Mouse (Mus musculus) gastrocnemius, postnatal 25 days (tissue): Measurements from ENCODE around the gene Gm49601. TPM values are rescaled to one million over a fixed set of nuclear protein-coding genes. Genes with fewer than 3 reads are reported as not detected.

Experiments
- DNase-seq: peaks from one replicate; pipeline ENCODE4 v3.0.0; 2022
- total RNA-seq, 2 experiments: library from RNA; stranded (reverse); gene quantifications; 1 replicate in 1 of 2; 2 replicates in 1 of 2; pipeline ENCODE4 v1.2.3; 2021

Gene Gm49601
- total RNA-seq, 2 experiments from 2014 or later, result 1.3 to 2.4 TPM

- peak; percentile 79 for DNase-seq
Observed at GRCm38 (mm10) chr16:18629390-18630231, 3.4 kb upstream of the Gm49601 start, which contains the start of gene Sept5. TSS of gene Sept5 (minus strand) at chr16:18629954.

GRCm38 (mm10) chr16:18628948-18629340 is 2.7 kb upstream of the Gm49601 start:
- no peak for DNase-seq

- DNase-seq, result peak; percentile 50
Observed at GRCm38 (mm10) chr16:18628206-18628947, 2.1 kb upstream of the Gm49601 start.

- DNase-seq, result no peak
Observed at GRCm38 (mm10) chr16:18627163-18627562, 936 bp upstream of the Gm49601 start.

- DNase-seq, result no peak
Observed at GRCm38 (mm10) chr16:18625791-18626311, 376 bp downstream of the Gm49601 start.

GRCm38 (mm10) chr16:18625097-18625496 is 1.1 kb downstream of the Gm49601 start:
- DNase-seq, result no peak

- no peak for DNase-seq
Observed at GRCm38 (mm10) chr16:18624641-18625040, 1.6 kb downstream of the Gm49601 start.

- no peak for DNase-seq
Observed at GRCm38 (mm10) chr16:18623751-18624540, 2.3 kb downstream of the Gm49601 start.

GRCm38 (mm10) chr16:18622916-18623750 is 3.1 kb downstream of the Gm49601 start:
- DNase-seq, result no peak

- DNase-seq, result no peak
Observed at GRCm38 (mm10) chr16:18622019-18622418, 4.2 kb downstream of the Gm49601 start, which contains the start of gene Gp1bb. TSS of gene Gp1bb (minus strand) at chr16:18622403.

- no peak for DNase-seq
Observed at GRCm38 (mm10) chr16:18621362-18622001, 4.7 kb downstream of the Gm49601 start.

GRCm38 (mm10) chr16:18620601-18621361 is 5.4 kb downstream of the Gm49601 start:
- DNase-seq, result no peak

- no peak for DNase-seq
Observed at GRCm38 (mm10) chr16:18620201-18620600, 6.0 kb downstream of the Gm49601 start.

GRCm38 (mm10) chr16:18619110-18619509 is 7.1 kb downstream of the Gm49601 start:
- no peak for DNase-seq

- DNase-seq, result no peak
Observed at GRCm38 (mm10) chr16:18618297-18618696, 7.9 kb downstream of the Gm49601 start.

- peak; percentile 60 for DNase-seq
Observed at GRCm38 (mm10) chr16:18617370-18618065, 8.7 kb downstream of the Gm49601 start.

GRCm38 (mm10) chr16:18613301-18613700 is 12.9 kb downstream of the Gm49601 start:
- no peak for DNase-seq

- DNase-seq, result no peak
Observed at GRCm38 (mm10) chr16:18611752-18612151, 14.5 kb downstream of the Gm49601 start.

- no peak for DNase-seq
Observed at GRCm38 (mm10) chr16:18609099-18609498, 17.1 kb downstream of the Gm49601 start.
